Mouse (Mus musculus) CH12.LX (cell line): ENCODE results near the gene Nxn. TPM values are rescaled to one million over a fixed set of nuclear protein-coding genes. Genes with fewer than 3 reads are reported as not detected.

ENCODE experiments used
- DNase-seq: peaks from one replicate; pipeline ENCODE4 v3.0.0-alpha.2; 2013; ENCODE audit errors: extremely low read depth
- H3K27ac ChIP-seq: 2 replicates; pipeline ENCODE4 v1.5.1; 2012; ENCODE audit warnings: low read depth, mild to moderate bottlenecking, control low read depth, moderate library complexity; ENCODE audit not compliant: insufficient read depth
- H3K27me3 ChIP-seq: replicated peaks from 2 replicates; pipeline ENCODE3; 2012; ENCODE audit warnings: inconsistent platforms
- H3K36me3 ChIP-seq, 2 experiments: replicated peaks in 1 of 2; 2 replicates each; pipeline versions ENCODE3 to v1.6.1; 2012; ENCODE audit warnings: inconsistent platforms in 1 of 2, low read length in 1 of 2, mild to moderate bottlenecking in 1 of 2, mixed read lengths in 1 of 2, moderate library complexity in 1 of 2; ENCODE audit not compliant: control insufficient read depth in 1 of 2, insufficient read depth in 1 of 2
- H3K4me1 ChIP-seq, 2 experiments: 2 replicates each; pipeline ENCODE4 v1.6.1; 2012; ENCODE audit warnings: inconsistent platforms in 1 of 2, moderate library complexity in 1 of 2; ENCODE audit not compliant: insufficient read depth in 2 of 2, control insufficient read depth in 1 of 2
- H3K4me2 ChIP-seq: 2 replicates; pipeline ENCODE4 v1.6.1; 2012; ENCODE audit warnings: low read depth, mild to moderate bottlenecking, control low read depth; ENCODE audit not compliant: poor library complexity, insufficient read depth, severe bottlenecking
- H3K4me3 ChIP-seq, 3 experiments: fragments of 150-350 bp in 1 of 3; sonication (generic) in 1 of 3; replicated peaks in 1 of 3; 2 replicates each; pipeline versions ENCODE3 to v1.5.1; 2011 to 2012; ENCODE audit warnings: low read depth in 2 of 3, low read length in 2 of 3, mild to moderate bottlenecking in 2 of 3, moderate library complexity in 2 of 3, control low read depth in 1 of 3, improper control_type of control experiment in 1 of 3, inconsistent platforms in 1 of 3, mixed read lengths in 1 of 3; ENCODE audit not compliant: poor library complexity in 1 of 3
- H3K79me2 ChIP-seq: replicated peaks from 2 replicates; pipeline ENCODE4 v1.6.1; 2012; ENCODE audit warnings: mild to moderate bottlenecking, moderate library complexity; ENCODE audit not compliant: control insufficient read depth, poor library complexity, insufficient read depth, severe bottlenecking; ENCODE audit errors: extremely low read depth
- H3K9ac ChIP-seq: 2 replicates; pipeline ENCODE4 v1.6.1; 2012; ENCODE audit warnings: low read depth, mild to moderate bottlenecking, control low read depth, moderate library complexity; ENCODE audit not compliant: insufficient read depth
- H3K9me3 ChIP-seq: replicated peaks from 2 replicates; pipeline ENCODE3; 2012; ENCODE audit warnings: low read length, inconsistent platforms, mixed read lengths
- CHD1 ChIP-seq: IDR thresholded peaks from 2 replicates; pipeline ENCODE4 v1.6.1; 2012; ENCODE audit warnings: low read depth, low read length, improper control_type of control experiment, inconsistent platforms
- CHD2 ChIP-seq: IDR thresholded peaks from 2 replicates; pipeline ENCODE4 v1.6.1; 2011; ENCODE audit warnings: low read length, improper control_type of control experiment
- EP300 ChIP-seq: IDR thresholded peaks from 2 replicates; pipeline ENCODE4 v1.6.1; 2011; ENCODE audit warnings: low read length, improper control_type of control experiment
- ETS1 ChIP-seq: conservative IDR thresholded peaks from 2 replicates; pipeline ENCODE4 v1.6.1; 2012; ENCODE audit warnings: low read depth, mild to moderate bottlenecking, inconsistent platforms, low read length, improper control_type of control experiment, moderate library complexity
- GABPA ChIP-seq: IDR thresholded peaks from 2 replicates; pipeline ENCODE4 v1.6.1; 2012; ENCODE audit warnings: low read depth, low read length, improper control_type of control experiment, inconsistent platforms; ENCODE audit not compliant: insufficient replicate concordance
- IRF4 ChIP-seq: IDR thresholded peaks from 2 replicates; pipeline ENCODE4 v1.6.1; 2014; ENCODE audit warnings: low read depth, mild to moderate bottlenecking, inconsistent platforms, low read length, improper control_type of control experiment
- JUN ChIP-seq: IDR thresholded peaks from 2 replicates; pipeline ENCODE4 v1.6.1; 2011; ENCODE audit warnings: low read depth, mild to moderate bottlenecking, low read length, improper control_type of control experiment, moderate library complexity; ENCODE audit not compliant: insufficient read depth
- JUND ChIP-seq: conservative IDR thresholded peaks from 2 replicates; pipeline ENCODE4 v1.6.1; 2011; ENCODE audit warnings: low read depth, low read length, improper control_type of control experiment
- KAT2A ChIP-seq: IDR thresholded peaks from 2 replicates; pipeline ENCODE4 v1.6.1; 2012; ENCODE audit warnings: low read length, improper control_type of control experiment, inconsistent platforms; ENCODE audit not compliant: insufficient replicate concordance
- MAFK ChIP-seq: IDR thresholded peaks from 2 replicates; pipeline ENCODE4 v1.6.1; 2011; ENCODE audit warnings: low read length, improper control_type of control experiment; ENCODE audit not compliant: insufficient replicate concordance
- MAX ChIP-seq: IDR thresholded peaks from 2 replicates; pipeline ENCODE4 v1.6.1; 2011; ENCODE audit warnings: low read length, improper control_type of control experiment
- MAZ ChIP-seq: IDR thresholded peaks from 2 replicates; pipeline ENCODE4 v1.6.1; 2012; ENCODE audit warnings: low read depth, mild to moderate bottlenecking, inconsistent platforms, low read length, improper control_type of control experiment, moderate library complexity
- NRF1 ChIP-seq: IDR thresholded peaks from 2 replicates; pipeline ENCODE4 v1.6.1; 2014; ENCODE audit warnings: low read depth, mild to moderate bottlenecking, inconsistent platforms, low read length, improper control_type of control experiment, moderate library complexity
- PAX5 ChIP-seq: IDR thresholded peaks from 2 replicates; pipeline ENCODE4 v1.6.1; 2012; ENCODE audit warnings: low read length, inconsistent platforms, mixed read lengths
- RCOR1 ChIP-seq: conservative IDR thresholded peaks from 2 replicates; pipeline ENCODE4 v1.6.1; 2012; ENCODE audit warnings: low read depth, mild to moderate bottlenecking, inconsistent platforms, low read length, improper control_type of control experiment
- SIN3A ChIP-seq: IDR thresholded peaks from 2 replicates; pipeline ENCODE4 v1.6.1; 2012; ENCODE audit warnings: low read length, improper control_type of control experiment, inconsistent platforms
- SMC3 ChIP-seq: IDR thresholded peaks from 2 replicates; pipeline ENCODE4 v1.6.1; 2011; ENCODE audit warnings: low read depth, low read length, improper control_type of control experiment
- TCF12 ChIP-seq: IDR thresholded peaks from 2 replicates; pipeline ENCODE4 v1.6.1; 2014; ENCODE audit warnings: low read depth, mild to moderate bottlenecking, inconsistent platforms, low read length, improper control_type of control experiment
- UBTF ChIP-seq: IDR thresholded peaks from 2 replicates; pipeline ENCODE4 v1.6.1; 2012; ENCODE audit warnings: low read depth, mild to moderate bottlenecking, inconsistent platforms, low read length, improper control_type of control experiment, moderate library complexity
- ZC3H11A ChIP-seq: IDR thresholded peaks from 2 replicates; pipeline ENCODE4 v1.6.1; 2012; ENCODE audit warnings: low read depth, mild to moderate bottlenecking, inconsistent platforms, low read length, improper control_type of control experiment
- dilution Hi-C: fragments of 300-500 bp; cut with MboI; formaldehyde crosslinking; loops from 2 replicates; pipeline ENCODE4 v1.14.3; 2020; ENCODE audit warnings: low sequenced_read_pairs; ENCODE audit not compliant: extremely low pct_unique_long_range_greater_than_20kb, extremely low pct_ligation_motif_present
- in situ Hi-C: fragments of 300-500 bp; cut with MboI; formaldehyde crosslinking; loops from 3 replicates; pipeline ENCODE4 v1.14.3; 2019; ENCODE audit warnings: low sequenced_read_pairs, low pct_ligation_motif_present, low pct_unique_long_range_greater_than_20kb, mixed read lengths
- polyA plus RNA-seq: library from polyadenylated mRNA; unstranded; fragments of >175 nt; gene quantifications from 2 replicates; pipeline ENCODE4 v1.2.1, GENCODE M21; 2012; ENCODE audit warnings: low read depth; ENCODE audit not compliant: insufficient read length
- total RNA-seq, 2 experiments: library from RNA; depleted of rRNA; stranded (reverse); fragments of 300-350 nt in 1 of 2; fragments of >200 nt in 1 of 2; gene quantifications; 2 replicates each; pipeline ENCODE4 v1.2.3; 2012 to 2014

Nxn gene
- total and polyA plus RNA-seq, 3 experiments, result 15.3 to 24.8 (median 19.2) TPM

DNA sequence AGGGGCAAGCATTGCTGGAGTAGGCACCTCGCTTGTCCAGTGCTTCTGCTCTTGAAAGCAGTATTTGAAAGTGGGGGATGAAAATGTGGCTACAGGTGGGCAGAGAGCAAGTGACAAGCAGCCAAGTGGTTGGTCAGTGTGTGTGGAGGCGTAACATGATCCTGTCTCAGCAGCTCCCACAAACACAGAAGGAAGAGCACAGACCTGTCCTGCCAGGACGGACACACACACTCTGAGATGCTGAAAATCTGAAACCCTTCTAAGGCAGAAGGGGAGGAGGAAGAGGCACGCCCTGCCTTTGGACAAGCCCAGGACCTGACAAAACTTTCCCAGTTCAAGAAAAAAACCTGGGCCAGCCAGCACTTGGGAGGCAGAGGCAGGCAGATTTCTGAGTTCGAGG lies 34.9 kb downstream of the Nxn start:
- H3K27ac ChIP-seq, result no peak overlapping the region
- peaks cover 0 to 5% of the 10 kb centered on the region in 2 experiments for H3K36me3 ChIP-seq
- DNase-seq, result no peak
- dilution Hi-C loops, result no loop called here
- H3K4me3 ChIP-seq, result no peak overlapping the region
- H3K9ac ChIP-seq, result no peak overlapping the region
- in situ Hi-C loops, result no loop called here
- H3K4me2 ChIP-seq, result no peak overlapping the region
- no peaks in the 10 kb centered on the region for H3K79me2 ChIP-seq
- TF ChIP-seq TCF12 (no peak), ZC3H11A (no peak), MAX (no peak), JUND (no peak), PAX5 (no peak), EP300 (no peak), ETS1 (no peak), KAT2A (no peak), CHD2 (no peak), JUN (no peak), MAZ (no peak), UBTF (no peak), MAFK (no peak)
- H3K4me1 ChIP-seq, result peaks cover 0 to 2% of the 10 kb centered on the region in 2 experiments; a peak in 1 of 4 replicates
- H3K27me3 ChIP-seq, result no peaks in the 10 kb centered on the region
- H3K9me3 ChIP-seq, result no peaks in the 10 kb centered on the region

DNA sequence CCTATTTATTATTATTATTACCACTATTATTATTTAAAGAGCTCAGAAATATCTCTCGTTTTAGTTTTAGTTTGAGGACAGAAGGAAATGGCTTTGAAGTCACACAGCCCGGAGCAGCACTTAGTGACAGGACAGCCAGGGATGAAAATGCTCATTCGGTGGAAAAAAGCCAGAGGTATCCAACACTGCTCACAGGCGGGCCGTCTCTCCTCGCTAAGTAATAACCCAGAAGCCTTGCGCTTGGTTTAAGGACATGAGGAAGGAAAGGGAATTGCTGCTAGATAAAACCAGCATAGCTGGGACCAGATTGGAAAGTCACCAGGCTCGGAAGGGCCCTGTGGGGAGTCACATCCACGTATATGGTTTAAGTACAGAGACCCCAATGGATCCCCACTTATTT lies 35.3 kb downstream of the Nxn start:
- H3K4me2 ChIP-seq, result no peak overlapping the region
- no peaks in the 10 kb centered on the region for H3K9me3 ChIP-seq
- no peak for DNase-seq
- dilution Hi-C loops (no loop called here), in situ Hi-C loops (no loop called here)
- H3K79me2 ChIP-seq, result no peaks in the 10 kb centered on the region
- no peak overlapping the region for H3K9ac ChIP-seq
- H3K27ac ChIP-seq, result no peak overlapping the region
- H3K27me3 ChIP-seq, result no peaks in the 10 kb centered on the region
- TF ChIP-seq CHD1 (no peak), EP300 (no peak)
- H3K4me3 ChIP-seq, result no peak overlapping the region
- H3K4me1 ChIP-seq, result peaks cover 0 to 2% of the 10 kb centered on the region in 2 experiments; a peak in 1 of 4 replicates
- peaks cover 0 to 5% of the 10 kb centered on the region in 2 experiments for H3K36me3 ChIP-seq

DNA sequence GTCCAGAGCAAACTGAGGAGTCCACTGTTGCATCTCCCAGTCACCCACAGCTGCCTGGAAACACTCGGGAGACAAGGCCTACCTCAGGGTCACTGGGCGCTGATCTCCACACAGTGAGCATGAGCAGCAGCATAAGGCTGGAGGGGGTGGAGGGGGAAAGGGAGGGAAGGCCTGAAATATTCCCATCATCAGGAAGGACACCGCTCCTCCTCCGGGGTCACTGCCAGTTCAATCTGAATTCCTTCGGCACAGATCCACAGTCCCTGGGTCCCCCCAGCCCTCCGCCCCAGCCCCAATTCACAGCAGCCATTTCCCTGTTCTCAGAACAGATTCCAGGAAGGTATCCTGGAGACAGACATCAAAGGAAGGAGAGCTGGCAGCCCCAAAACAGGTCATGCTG lies 35.8 kb downstream of the Nxn start:
- no peak overlapping the region for H3K9ac ChIP-seq

More for the DNA sequence above, 35.8 kb downstream of the Nxn start:
- H3K27ac ChIP-seq, result no peak overlapping the region
- TF ChIP-seq NRF1, result no peak
- no peak for TF ChIP-seq SMC3
- no peak for TF ChIP-seq IRF4
- TF ChIP-seq PAX5, result no peak
- no peak for TF ChIP-seq CHD2
- no peak for TF ChIP-seq RCOR1
- TF ChIP-seq GABPA, result no peak
- no peak for TF ChIP-seq SIN3A
- TF ChIP-seq MAX, result no peak
- no peak for TF ChIP-seq EP300
- in situ Hi-C loops (no loop called here), dilution Hi-C loops (no loop called here)
- H3K4me3 ChIP-seq, result no peak overlapping the region
- no peak for DNase-seq
- H3K9me3 ChIP-seq, result no peaks in the 10 kb centered on the region
- peaks cover 0 to 2% of the 10 kb centered on the region in 2 experiments; a peak in 1 of 4 replicates for H3K4me1 ChIP-seq
- H3K79me2 ChIP-seq, result no peaks in the 10 kb centered on the region
- no peak overlapping the region for H3K4me2 ChIP-seq
- no peaks in the 10 kb centered on the region for H3K27me3 ChIP-seq
- peaks cover 0 to 5% of the 10 kb centered on the region in 2 experiments for H3K36me3 ChIP-seq
